Mouse (Mus musculus): ENCODE measurements around the gene 2610301B20Rik. TPM values are rescaled to one million over a fixed set of nuclear protein-coding genes. Genes with fewer than 3 reads are reported as not detected.

The 2610301B20Rik gene
- polyA plus RNA-seq, 1 experiment from 2014 or later: 22.9 TPM

GRCm38 (mm10) chr4:10914766-10915165 lies 40.5 kb downstream of the 2610301B20Rik start:
- no peaks in the 10 kb centered on the region for H3K9me3 ChIP-seq
- H3K36me3 ChIP-seq: no peaks in the 10 kb centered on the region
- no peak overlapping the region for H3K27ac ChIP-seq
- 44% methylated on average over 2 of the region's 2 CpGs for WGBS
- no peaks in the 10 kb centered on the region for H3K27me3 ChIP-seq (ENCODE audit: insufficient read depth, poor library complexity, severe bottlenecking)
- peaks cover 16% of the 10 kb centered on the region for H3K4me1 ChIP-seq
- no peak for DNase-seq (ENCODE audit: low spot score)
- H3K4me3 ChIP-seq: no peak overlapping the region

GRCm38 (mm10) chr4:10915271-10915670 lies 41.0 kb downstream of the 2610301B20Rik start:
- Histone ChIP-seq H3K36me3 (no peaks in the 10 kb centered on the region), H3K9me3 (no peaks in the 10 kb centered on the region), H3K4me1 (peaks cover 16% of the 10 kb centered on the region), H3K4me3 (no peak overlapping the region), H3K27ac (no peak overlapping the region), H3K27me3 (ENCODE audit: insufficient read depth, poor library complexity, severe bottlenecking) (no peaks in the 10 kb centered on the region)
- 87% methylated on average over 3 of the region's 3 CpGs for WGBS
- no peak for DNase-seq (ENCODE audit: low spot score)

- Histone ChIP-seq H3K27me3 (ENCODE audit: insufficient read depth, poor library complexity, severe bottlenecking) (no peaks in the 10 kb centered on the region), H3K4me3 (no peak overlapping the region), H3K9me3 (no peaks in the 10 kb centered on the region), H3K4me1 (peaks cover 16% of the 10 kb centered on the region), H3K36me3 (no peaks in the 10 kb centered on the region), H3K27ac (0 out of 2 replicates have a peak overlapping the region, but pooled peaks have one; percentile 60)
- peak; percentile 68 for DNase-seq (ENCODE audit: low spot score)
- WGBS: 68% methylated on average over 8 of the region's 8 CpGs
Observed at GRCm38 (mm10) chr4:10918402-10918801, 44.1 kb downstream of the 2610301B20Rik start.

- no peaks in the 10 kb centered on the region for H3K36me3 ChIP-seq
- no peak overlapping the region for H3K4me3 ChIP-seq
- DNase-seq (ENCODE audit: low spot score): peak; percentile 78
- WGBS: 41% methylated on average over 5 of the region's 5 CpGs
- no peaks in the 10 kb centered on the region for H3K27me3 ChIP-seq (ENCODE audit: insufficient read depth, poor library complexity, severe bottlenecking)
- peaks cover 16% of the 10 kb centered on the region for H3K4me1 ChIP-seq
- no peaks in the 10 kb centered on the region for H3K9me3 ChIP-seq
- H3K27ac ChIP-seq: peak overlapping the region; percentile 60; the same call in 1 of the 2 replicates
Observed at GRCm38 (mm10) chr4:10919097-10919496, 44.8 kb downstream of the 2610301B20Rik start.

- H3K36me3 ChIP-seq: no peaks in the 10 kb centered on the region
- DNase-seq (ENCODE audit: low spot score): no peak
- 81% methylated on average over 3 of the region's 3 CpGs for WGBS
- peaks cover 16% of the 10 kb centered on the region for H3K4me1 ChIP-seq
- H3K9me3 ChIP-seq: no peaks in the 10 kb centered on the region
- no peak overlapping the region for H3K4me3 ChIP-seq
- no peaks in the 10 kb centered on the region for H3K27me3 ChIP-seq (ENCODE audit: insufficient read depth, poor library complexity, severe bottlenecking)
- H3K27ac ChIP-seq: peak overlapping the region; percentile 60; the same call in 1 of the 2 replicates
Observed at GRCm38 (mm10) chr4:10919530-10919929, 45.2 kb downstream of the 2610301B20Rik start.

GRCm38 (mm10) chr4:10919987-10920386 lies 45.7 kb downstream of the 2610301B20Rik start:
- Histone ChIP-seq H3K9me3 (no peaks in the 10 kb centered on the region), H3K4me3 (no peak overlapping the region), H3K27ac (0 out of 2 replicates have a peak overlapping the region, but pooled peaks have one; percentile 60), H3K27me3 (ENCODE audit: insufficient read depth, poor library complexity, severe bottlenecking) (no peaks in the 10 kb centered on the region), H3K36me3 (no peaks in the 10 kb centered on the region), H3K4me1 (peaks cover 16% of the 10 kb centered on the region)
- peak; percentile 66 for DNase-seq (ENCODE audit: low spot score)
- WGBS: 90% methylated on average over 6 of the region's 6 CpGs

GRCm38 (mm10) chr4:10920622-10921021 lies 46.3 kb downstream of the 2610301B20Rik start:
- WGBS: 82% methylated on average over 6 of the region's 6 CpGs
- H3K9me3 ChIP-seq: no peaks in the 10 kb centered on the region
- no peak overlapping the region for H3K4me3 ChIP-seq
- H3K27me3 ChIP-seq (ENCODE audit: insufficient read depth, poor library complexity, severe bottlenecking): no peaks in the 10 kb centered on the region
- DNase-seq (ENCODE audit: low spot score): peak; percentile 54
- H3K36me3 ChIP-seq: no peaks in the 10 kb centered on the region
- peaks cover 16% of the 10 kb centered on the region for H3K4me1 ChIP-seq
- H3K27ac ChIP-seq: no peak overlapping the region

- no peak overlapping the region for H3K4me3 ChIP-seq
- peak; percentile 39 for DNase-seq (ENCODE audit: low spot score)
- no peaks in the 10 kb centered on the region for H3K27me3 ChIP-seq (ENCODE audit: insufficient read depth, poor library complexity, severe bottlenecking)
- H3K4me1 ChIP-seq: peaks cover 15% of the 10 kb centered on the region
- no peak overlapping the region for H3K27ac ChIP-seq
- H3K36me3 ChIP-seq: no peaks in the 10 kb centered on the region
- WGBS: 78% methylated on average over 6 of the region's 6 CpGs
- no peaks in the 10 kb centered on the region for H3K9me3 ChIP-seq
Observed at GRCm38 (mm10) chr4:10923180-10923579, 48.9 kb downstream of the 2610301B20Rik start.

GRCm38 (mm10) chr4:10924140-10924539 lies 49.8 kb downstream of the 2610301B20Rik start:
- DNase-seq (ENCODE audit: low spot score): peak; percentile 58
- 76% methylated on average over 2 of the region's 2 CpGs for WGBS
- Histone ChIP-seq H3K4me3 (no peak overlapping the region), H3K9me3 (no peaks in the 10 kb centered on the region), H3K27ac (no peak overlapping the region), H3K4me1 (peaks cover 5% of the 10 kb centered on the region), H3K36me3 (no peaks in the 10 kb centered on the region), H3K27me3 (ENCODE audit: insufficient read depth, poor library complexity, severe bottlenecking) (no peaks in the 10 kb centered on the region)

GRCm38 (mm10) chr4:10924541-10924940 lies 50.2 kb downstream of the 2610301B20Rik start:
- peak; percentile 66 for DNase-seq (ENCODE audit: low spot score)
- 79% methylated on average over 5 of the region's 5 CpGs for whole genome bisulfite sequencing
- no peaks in the 10 kb centered on the region for H3K9me3 ChIP-seq
- no peak overlapping the region for H3K27ac ChIP-seq
- peaks cover under 1% of the 10 kb centered on the region for H3K4me1 ChIP-seq
- no peak overlapping the region for H3K4me3 ChIP-seq
- no peaks in the 10 kb centered on the region for H3K27me3 ChIP-seq (ENCODE audit: insufficient read depth, poor library complexity, severe bottlenecking)
- no peaks in the 10 kb centered on the region for H3K36me3 ChIP-seq

GRCm38 (mm10) chr4:10926416-10926815 lies 52.1 kb downstream of the 2610301B20Rik start:
- no peak overlapping the region for H3K27ac ChIP-seq
- H3K27me3 ChIP-seq (ENCODE audit: insufficient read depth, poor library complexity, severe bottlenecking): no peaks in the 10 kb centered on the region
- WGBS: 82% methylated on average over 4 of the region's 4 CpGs
- no peaks in the 10 kb centered on the region for H3K4me1 ChIP-seq
- H3K4me3 ChIP-seq: no peak overlapping the region
- no peaks in the 10 kb centered on the region for H3K9me3 ChIP-seq
- DNase-seq (ENCODE audit: low spot score): peak; percentile 70
- no peaks in the 10 kb centered on the region for H3K36me3 ChIP-seq

GRCm38 (mm10) chr4:10928158-10928557 lies 53.9 kb downstream of the 2610301B20Rik start:
- WGBS: 84% methylated on average over 6 of the region's 6 CpGs
- DNase-seq (ENCODE audit: low spot score): no peak
- Histone ChIP-seq H3K4me3 (no peak overlapping the region), H3K27ac (no peak overlapping the region), H3K9me3 (no peaks in the 10 kb centered on the region), H3K27me3 (ENCODE audit: insufficient read depth, poor library complexity, severe bottlenecking) (no peaks in the 10 kb centered on the region), H3K36me3 (no peaks in the 10 kb centered on the region), H3K4me1 (0 out of 2 replicates have a peak, but pooled peaks cover 4% of the 10 kb centered on the region)

GRCm38 (mm10) chr4:10929726-10930125 lies 55.4 kb downstream of the 2610301B20Rik start:
- Histone ChIP-seq H3K36me3 (no peaks in the 10 kb centered on the region), H3K4me1 (0 out of 2 replicates have a peak, but pooled peaks cover 4% of the 10 kb centered on the region)
- 89% methylated on average over 3 of the region's 3 CpGs for WGBS

GRCm38 (mm10) chr4:10931040-10931439 lies 56.7 kb downstream of the 2610301B20Rik start:
- Histone ChIP-seq H3K4me3 (no peak overlapping the region), H3K27me3 (ENCODE audit: insufficient read depth, poor library complexity, severe bottlenecking) (no peaks in the 10 kb centered on the region), H3K9me3 (no peaks in the 10 kb centered on the region), H3K36me3 (no peaks in the 10 kb centered on the region), H3K27ac (no peak overlapping the region), H3K4me1 (0 out of 2 replicates have a peak, but pooled peaks cover 4% of the 10 kb centered on the region)
- peak; percentile 58 for DNase-seq (ENCODE audit: low spot score)
- 79% methylated on average over 9 of the region's 9 CpGs for WGBS

More at GRCm38 (mm10) chr4:10929726-10930125, 55.4 kb downstream of the 2610301B20Rik start:
- Histone ChIP-seq H3K9me3 (no peaks in the 10 kb centered on the region), H3K27me3 (ENCODE audit: insufficient read depth, poor library complexity, severe bottlenecking) (no peaks in the 10 kb centered on the region), H3K27ac (no peak overlapping the region), H3K4me3 (no peak overlapping the region)
- no peak for DNase-seq (ENCODE audit: low spot score)

All from heart, embryonic 10.5 days (tissue).